Mouse (Mus musculus) cerebellum, adult 9-11 months (tissue): Measurements from ENCODE around the gene Kif28.
"Not testable (repeated sequence)": the region's sequence is repeated elsewhere in the genome, so short reads cannot be mapped to it uniquely, and the experiment has no call there.

Experiments used
- DNase-seq: peaks from one replicate; pipeline ENCODE4 v3.0.0; 2022

The Kif28 gene

DNA sequence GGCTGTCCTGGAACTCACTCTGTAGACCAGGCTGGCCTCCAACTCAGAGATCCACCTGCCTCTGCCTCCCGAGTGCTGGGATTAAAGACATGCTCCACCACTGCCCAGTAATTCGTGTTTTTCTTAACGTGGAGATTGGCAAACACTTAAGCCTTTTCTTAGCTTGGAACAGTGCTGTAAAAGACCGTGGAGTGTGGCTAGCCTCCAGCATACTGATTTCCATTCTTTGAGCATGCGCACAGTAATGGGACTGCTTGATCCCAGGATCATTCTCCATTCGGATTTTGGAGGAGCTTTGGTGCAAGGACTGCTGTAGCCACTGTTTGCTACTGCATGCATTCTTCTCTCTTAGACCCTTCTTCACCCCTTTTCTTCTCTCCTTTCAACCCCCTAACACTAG is 55.6 kb downstream of the Kif28 start:
- no peak for DNase-seq

DNA sequence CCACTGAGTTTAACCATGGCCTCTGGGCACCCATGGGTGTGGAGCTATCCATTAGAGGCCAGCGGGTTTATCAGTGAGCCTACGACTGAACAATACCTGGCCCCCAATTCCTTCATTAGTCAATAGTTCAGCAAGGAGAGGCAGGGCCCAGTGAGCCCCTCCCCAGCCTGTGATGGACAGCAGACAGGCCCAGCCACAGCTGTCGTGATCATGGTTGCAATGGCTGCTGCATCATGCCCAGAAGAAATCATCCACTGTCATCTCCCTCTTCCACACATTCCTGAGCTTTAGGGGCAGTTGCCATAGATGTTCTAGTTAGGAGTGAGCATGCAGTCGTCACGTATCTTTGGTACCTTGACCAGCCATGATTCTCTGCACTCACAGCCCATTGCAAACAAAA is 56.2 kb downstream of the Kif28 start:
- no peak for DNase-seq

DNA sequence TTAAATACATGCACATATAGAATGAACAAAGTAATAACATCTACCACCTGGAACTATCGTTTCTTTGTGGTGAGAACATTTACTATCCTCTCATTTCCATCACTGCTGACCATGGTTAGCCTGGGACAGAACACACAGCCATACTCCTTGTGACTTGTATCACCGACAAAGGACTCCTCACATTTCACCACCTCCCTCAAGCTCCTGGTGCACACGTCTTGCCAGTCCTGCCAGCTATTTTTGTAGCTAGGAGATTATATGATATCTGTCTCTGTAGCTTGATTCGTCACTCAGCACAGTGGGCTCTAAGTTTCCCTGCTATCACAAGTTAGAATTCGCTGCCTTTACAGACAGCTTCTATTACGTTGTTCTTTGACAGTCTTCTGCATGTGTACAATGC is 56.7 kb downstream of the Kif28 start:
- no peak for DNase-seq

DNA sequence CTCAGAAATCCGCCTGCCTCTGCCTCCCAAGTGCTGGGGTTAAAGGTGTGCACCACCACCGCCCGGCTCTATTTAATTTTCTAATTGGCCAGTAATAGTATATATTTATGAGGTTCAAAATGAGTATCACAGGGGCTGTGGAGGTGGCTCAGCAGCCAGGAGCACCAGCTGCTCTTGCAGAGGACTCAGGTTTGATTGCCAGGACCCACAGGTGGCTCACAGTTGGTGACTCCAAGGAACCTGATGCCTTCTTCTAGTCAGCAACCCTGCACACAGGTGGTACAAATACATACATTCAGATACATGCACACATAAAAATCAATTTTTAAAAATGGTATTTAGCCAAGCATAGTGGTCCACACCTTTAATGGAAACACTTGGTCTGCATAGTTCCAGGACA is 57.1 kb downstream of the Kif28 start:
- peak; percentile 80 for DNase-seq

DNA sequence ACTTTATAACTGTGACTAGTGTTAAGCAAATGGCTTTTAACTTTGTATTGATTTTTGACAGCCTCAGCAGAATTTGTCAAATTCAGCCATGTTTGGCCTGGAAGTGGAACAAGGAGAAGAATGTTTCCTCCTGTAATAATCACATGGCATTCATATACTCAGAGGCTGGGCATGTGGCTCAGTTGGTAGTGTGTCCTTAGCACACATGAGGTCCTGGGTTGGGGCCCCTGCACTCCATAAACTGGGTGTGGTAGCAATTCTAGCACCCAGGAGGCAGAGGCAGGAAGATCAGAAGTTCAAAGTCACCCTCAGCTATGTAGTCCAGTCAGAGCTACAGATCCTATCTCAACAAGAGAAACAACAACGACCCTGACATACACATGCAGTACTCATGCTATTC is 57.8 kb downstream of the Kif28 start:
- DNase-seq, result no peak

DNA sequence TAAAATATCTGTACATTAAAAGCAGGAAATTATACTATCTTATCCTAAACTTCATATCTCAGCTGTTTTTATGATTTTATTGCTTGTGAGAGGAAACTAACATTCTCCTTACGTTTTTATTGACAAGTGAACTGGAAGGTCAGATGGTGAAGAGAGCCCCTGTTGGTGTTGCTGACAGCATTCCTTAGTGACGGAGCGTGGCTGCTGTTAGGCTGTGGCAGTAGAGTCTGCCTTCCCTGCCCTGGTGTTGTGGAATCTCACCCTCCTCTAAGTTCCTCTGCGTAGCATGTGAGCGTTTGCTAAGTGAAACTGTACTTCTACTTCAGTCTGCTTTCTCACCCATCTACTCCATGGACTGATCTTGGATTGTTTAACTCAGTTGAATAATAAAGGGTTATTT is 58.3 kb downstream of the Kif28 start:
- DNase-seq, result no peak

DNA sequence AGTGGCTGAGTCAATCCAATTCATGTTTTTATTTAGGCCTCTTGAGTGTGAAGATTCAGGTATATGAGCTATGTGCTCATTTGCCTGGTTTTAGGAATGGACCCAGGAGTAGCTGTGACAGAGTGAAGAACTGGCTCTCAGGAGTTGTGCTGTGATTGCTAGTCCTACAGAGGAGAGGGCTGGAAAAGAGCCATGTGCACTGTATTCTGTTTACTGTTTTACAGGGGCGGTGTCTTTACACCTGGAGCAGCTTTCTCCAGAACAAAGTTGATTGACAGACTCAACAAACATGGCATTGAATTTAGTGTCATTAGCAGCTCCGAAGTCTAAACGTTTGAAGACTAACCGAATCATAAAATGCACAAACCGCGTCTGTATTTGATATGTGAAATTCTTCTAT is 58.7 kb downstream of the Kif28 start:
- DNase-seq, result no peak

DNA sequence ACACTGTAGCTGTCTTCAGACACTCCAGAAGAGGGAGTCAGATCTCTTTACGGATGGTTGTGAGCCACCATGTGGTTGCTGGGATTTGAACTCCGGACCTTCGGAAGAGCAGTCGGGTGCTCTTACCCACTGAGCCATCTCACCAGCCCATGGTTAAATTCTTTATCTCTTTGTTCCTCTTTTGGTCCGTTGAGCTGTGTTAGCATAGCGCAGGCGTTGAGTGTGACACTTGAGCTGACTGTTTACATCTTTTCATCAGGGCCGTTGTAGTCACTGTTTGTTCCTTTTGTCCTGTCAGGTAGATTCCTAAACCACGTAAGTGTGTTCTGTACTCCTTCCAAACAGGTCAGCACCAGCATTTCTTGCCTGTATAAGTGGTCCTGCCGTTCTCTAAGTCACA is 62.3 kb downstream of the Kif28 start:
- DNase-seq, result not testable (repeated sequence)

DNA sequence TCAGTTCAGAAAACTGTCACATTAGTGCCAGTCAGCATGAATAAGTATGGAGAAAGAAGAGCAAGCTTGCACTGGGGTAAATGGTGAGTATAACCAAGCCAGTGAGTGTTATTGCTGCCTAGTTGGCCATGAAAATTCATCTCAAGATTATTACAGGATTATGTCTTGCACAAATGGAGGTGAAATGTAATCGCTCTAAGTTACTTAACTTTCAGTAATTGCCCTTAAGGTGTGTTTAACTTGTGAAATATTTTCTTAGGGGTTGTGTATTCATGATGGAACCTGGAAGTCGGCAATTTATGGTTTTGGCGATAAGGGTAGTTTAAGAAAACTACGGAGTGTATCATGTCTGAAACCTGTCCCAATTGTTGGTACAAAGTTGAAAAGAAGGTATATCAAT is 65.7 kb downstream of the Kif28 start:
- DNase-seq, result no peak

DNA sequence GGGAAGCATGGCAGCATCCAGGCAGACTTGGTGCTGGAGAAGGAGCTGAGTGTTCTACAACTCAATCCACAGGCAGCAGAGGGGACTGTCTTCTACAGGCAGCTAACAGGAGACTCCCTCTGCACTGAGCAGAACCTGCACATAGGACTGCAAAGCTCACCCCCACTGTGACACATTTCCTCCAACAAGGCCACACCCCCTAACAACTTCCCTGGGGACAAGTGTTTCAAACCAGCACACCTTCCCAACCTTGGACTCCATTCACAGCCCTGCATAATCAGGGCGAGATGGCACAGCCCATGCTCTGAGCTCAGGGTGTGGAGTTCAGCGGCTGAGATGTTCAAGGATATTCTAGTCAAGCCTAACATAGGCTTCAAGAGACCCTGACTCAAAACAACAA is 68.0 kb downstream of the Kif28 start:
- DNase-seq, result no peak

DNA sequence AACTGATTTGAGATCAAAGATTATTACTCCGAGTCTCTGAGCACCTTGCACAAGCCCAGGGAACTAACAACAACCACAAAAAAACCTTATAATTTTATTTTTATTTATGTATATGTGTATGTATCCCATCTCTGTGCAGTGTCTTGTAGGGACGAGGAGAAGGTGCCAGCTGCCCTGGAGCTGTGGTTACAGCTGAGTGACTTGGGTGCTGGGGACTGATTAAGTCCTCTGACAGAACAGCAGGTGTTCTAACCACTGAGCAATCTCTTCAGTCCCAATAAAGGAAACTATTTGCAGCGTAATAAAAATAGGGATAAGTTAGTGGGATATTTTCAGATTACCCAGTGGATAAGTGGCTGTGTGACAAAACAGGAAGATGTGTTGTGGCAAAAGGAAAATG is 70.7 kb downstream of the Kif28 start:
- no peak for DNase-seq

DNA sequence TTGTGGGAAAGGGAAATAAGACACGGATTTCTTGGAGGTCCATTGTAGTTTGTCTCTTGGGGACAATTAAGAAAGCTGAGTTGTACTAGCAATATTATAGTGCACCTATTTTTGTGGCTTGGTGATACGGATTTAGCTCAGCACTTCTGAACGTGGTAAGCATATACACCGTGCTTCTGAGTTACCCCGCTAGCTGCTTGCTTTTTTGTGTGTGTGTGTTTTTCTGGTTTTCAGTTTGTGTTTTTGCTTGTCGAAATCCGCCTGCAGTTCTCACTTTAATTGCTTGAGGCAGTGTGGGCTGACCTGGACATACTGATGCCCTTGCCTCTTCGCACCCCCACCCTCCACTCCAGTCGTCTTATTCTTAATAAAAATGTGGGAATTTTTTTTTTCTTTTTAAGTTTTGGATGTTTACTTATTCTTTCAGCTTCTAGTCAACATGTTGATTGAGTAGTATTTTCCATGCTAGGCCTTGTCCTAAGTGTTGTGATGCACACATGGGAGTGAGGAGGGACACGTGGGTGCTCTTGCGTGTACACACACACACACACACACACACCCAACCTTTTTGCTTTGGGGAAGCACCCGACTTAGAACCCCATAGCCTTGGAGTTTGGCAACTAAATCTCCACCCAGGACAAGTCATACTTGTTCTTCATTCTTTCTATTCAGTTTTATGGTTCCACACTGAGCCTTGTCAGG is 76.1 kb downstream of the Kif28 start:
- DNase-seq, result no peak

DNA sequence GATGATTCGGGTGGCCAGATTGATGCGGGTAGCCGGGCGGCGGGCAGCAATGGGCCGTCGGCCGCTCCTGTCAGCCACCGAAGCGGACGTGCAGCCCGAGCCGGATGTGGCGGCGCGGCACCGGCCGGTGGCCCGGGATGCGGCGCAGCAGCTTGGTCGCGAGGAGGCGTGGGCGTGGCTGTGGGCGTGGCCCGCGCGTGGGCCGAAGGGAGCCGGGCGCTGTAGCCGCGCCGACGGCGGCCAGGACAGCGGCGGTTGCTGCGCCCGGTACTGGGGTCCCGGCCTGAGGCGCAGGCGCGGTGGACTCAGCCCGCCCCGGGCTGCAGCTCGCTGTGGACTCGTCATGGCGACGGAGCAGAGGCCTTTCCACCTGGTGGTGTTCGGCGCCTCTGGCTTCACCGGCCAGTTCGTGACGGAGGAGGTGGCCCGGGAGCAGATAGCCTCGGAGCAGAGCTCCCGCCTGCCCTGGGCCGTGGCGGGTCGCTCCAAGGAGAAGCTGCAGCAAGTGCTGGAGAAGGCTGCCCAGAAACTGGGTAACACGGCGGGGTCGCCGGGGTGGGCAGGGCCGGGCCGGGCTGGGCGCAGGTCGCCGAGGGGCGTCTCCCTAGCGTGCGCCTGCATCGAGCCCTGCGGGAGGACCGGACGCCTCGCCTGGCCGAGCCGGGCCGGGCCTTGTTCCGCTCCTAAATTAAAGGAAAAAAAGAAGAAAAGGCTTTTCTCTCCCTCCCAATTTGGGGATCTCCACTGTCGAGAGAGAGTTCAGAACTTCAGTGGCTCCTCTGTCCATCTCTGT is 76.9 kb downstream of the Kif28 start, which contains the start of gene Sccpdh:
Gene Sccpdh (plus strand): TSS at position 198 of the 793 bp plus-strand sequence.
- DNase-seq, result peak; percentile 86

DNA sequence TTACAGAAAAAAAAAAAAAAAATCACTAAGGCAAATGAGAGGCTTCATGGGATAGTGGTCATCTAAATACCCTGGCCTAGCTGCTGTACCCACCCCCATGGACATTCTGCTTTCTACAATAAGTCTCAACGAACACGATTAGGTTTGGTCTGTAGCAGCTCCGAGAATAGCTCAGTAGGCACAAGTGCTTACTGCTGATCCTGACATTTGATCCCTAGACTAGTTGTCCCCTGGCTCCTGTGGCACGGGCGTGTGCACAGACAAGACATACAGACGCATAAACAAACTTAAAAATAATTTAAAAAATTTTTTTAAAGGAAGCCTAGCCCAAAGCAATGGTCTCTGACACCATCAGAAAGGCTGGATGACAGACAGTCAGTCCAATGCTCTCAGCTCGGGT is 77.6 kb downstream of the Kif28 start:
- no peak for DNase-seq

DNA sequence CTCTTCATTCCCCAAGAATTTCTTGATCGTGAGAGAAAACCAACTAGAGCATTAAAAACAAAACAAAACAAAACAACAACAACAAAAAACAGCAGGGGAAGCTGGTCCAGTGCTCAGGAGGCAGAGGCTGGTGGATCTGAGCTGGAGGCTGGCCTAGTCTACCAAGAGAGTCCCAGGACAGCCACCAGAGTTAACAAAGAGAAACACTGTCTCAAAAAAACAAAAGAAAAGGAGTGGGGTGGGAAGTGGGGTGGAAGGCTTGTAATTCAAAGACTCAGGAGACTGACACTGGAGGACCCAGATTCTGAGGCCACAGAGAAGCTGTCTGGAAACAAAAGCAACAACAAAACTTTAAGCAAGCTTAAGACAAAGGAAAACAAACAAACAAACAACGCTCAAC is 78.1 kb downstream of the Kif28 start:
- no peak for DNase-seq

DNA sequence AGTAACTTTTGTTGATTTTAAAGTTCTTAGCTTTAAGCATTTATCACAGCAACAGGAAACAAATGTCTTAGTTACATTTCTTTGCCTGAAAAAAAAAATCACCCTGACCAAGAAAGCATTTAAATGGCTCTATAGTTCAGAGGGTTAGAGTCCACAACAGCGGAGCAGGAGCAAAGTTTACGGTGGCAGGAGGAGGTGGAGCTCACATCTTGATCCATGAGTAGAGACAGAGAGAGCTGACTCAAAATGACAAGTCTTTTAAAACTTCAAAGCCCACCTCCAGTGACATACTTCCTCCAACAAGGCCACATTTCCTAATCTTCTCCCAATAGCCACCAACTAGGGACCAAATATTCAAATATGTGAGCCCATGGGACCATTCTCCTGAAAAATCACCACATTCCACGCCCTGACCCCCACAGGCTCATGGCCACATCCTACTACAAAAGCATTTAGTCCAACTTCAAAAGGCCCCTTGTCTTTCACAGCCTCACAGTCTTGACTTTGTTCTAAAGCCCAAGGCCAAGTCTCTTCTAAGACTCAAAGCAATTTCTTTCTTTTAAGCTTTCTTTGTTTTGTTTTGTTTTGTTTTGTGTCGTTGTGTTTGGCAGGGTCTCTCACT is 80.7 kb downstream of the Kif28 start:
- DNase-seq, result no peak

DNA sequence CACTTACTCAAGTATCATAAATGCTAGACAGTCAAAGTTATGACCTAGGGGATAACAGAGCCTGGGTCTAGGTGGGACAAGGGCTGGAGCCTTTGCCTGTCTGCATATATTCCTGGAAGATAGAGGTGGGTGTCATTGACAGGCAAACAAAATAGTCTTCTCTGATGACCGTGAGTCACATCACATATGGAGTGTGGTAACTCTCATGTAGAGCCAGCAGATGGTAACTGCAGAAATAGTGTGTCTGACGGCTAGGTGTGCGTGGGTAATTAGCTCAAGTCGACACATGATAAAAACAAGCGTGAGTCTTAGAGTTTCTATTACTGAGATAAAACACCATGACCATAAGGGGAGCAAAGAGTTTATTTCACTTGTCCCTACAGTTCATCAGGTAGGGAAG is 82.0 kb downstream of the Kif28 start:
- no peak for DNase-seq

DNA sequence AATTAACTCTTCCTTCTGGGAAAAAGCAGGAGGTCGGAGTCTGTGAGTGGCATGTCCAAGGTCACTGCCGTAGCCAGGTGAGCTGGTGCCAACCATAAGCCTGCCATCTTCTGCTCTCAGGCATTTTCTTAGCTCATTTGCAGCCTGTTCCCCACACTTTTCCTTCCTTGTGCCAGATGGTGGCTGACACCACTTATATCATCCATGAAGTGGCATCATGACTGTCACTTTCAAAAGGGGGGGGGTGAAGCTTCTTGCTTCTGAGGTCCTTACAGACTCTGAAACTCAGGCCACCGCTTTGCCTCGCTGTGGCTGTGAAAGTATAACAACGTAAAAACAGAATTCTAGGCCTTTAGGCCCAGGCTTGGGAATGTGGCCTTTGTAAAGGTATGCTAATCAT is 93.8 kb downstream of the Kif28 start:
- DNase-seq, result no peak

DNA sequence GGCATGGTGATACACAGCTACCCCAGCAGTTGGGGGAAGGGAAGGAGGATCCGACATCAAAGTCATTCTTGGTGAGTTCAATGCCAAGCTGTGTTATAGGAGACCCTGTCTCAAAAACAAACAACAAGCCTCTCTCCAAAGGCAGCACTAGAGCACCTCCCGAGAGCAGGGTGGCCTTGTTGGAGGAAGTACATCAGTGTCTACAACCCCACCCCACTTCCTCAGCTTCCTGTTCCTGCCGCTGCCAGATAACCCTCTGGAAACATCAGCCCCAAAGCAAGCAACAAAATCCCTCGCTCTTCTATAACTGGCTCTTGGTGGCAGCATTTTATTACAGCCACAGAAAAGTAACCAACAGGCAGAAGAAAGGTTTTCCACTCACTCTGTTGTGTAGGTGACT is 94.8 kb downstream of the Kif28 start:
- no peak for DNase-seq

DNA sequence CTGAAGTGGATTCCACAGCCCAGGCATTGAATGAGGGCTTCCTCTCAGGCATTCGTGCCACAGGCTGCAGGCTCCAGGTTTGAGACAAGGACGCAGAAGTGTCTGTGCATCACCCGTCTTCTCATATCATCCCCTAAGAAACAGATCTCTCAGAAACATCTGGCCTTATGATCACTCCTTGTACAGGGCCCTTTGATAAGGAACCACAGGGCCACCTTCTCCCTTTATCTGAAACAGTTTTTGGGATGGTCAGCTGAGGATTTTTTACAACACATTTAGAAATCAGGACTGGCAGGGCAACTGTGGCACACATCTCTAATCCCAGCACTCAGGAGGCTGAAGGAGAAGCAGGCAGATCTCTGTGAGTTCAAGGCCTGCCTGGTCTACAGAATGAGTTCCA is 95.7 kb downstream of the Kif28 start:
- no peak for DNase-seq

DNA sequence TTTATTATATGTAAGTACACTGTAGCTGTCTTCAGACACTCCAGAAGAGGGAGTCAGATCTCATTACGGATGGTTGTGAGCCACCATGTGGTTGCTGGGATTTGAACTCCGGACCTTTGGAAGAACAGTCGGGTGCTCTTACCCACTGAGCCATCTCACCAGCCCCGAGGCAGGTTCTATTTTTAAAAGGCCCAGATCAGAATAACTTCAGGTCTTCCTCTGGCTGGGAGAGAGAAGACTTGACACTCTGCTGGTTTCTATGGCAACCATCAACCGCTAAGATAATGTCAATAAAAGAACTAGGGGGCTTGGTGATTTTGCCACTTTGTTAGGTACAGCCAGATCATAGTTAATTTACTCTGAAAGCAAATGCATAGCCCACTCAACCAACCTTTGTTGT is 96.4 kb downstream of the Kif28 start:
- not testable (repeated sequence) for DNase-seq

DNA sequence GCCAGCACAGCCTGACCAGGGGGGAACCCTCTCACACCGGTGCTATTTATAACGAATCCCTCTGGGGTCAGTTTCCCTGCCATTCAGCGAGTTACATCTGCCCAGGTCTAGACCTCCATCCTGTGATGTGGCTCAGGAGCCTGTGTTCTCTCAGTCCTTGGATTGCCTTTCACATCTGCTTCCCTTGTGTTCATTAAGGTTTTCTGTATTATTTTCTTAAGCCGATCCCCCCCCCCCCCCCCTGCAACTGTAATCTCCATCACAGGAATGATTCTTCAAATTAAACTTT is 99.1 kb downstream of the Kif28 start:
- no peak for DNase-seq
